8 mouse cellular contexts compared by ENCODE assay signal in genomic region chr5:28317917-28318267, GRCm38 (mm10). TPM values are rescaled to one million over a fixed set of nuclear protein-coding genes. Genes with fewer than 3 reads are reported as not detected.
DNase-seq lines count a peak whose midpoint lies in the region; ATAC-seq and TF ChIP-seq lines count a peak whose summit lies in the region.

No protein-coding gene starts in this region.

- peak overlapping the region; percentile 77 for H3K4me2 ChIP-seq in forebrain, embryonic 14.5 days (ENCODE audit: low read length)
- H3K4me2 ChIP-seq in liver, embryonic 12.5 days = peak overlapping the region; percentile 79
- H3K4me2 ChIP-seq in stomach, postnatal 0 days (replicated peaks; ENCODE audit: low read depth) = peak overlapping the region; percentile 76

- ATAC-seq in forebrain, embryonic 14.5 days = no peak
- no peak for ATAC-seq in liver, embryonic 12.5 days
- no peak for ATAC-seq in stomach, postnatal 0 days (ENCODE audit: low FRiP score, low TSS enrichment)

- 9% methylated on average over 3 of the region's 3 CpGs for WGBS in heart, embryonic 10.5 days
- WGBS in forebrain, embryonic 14.5 days = 13% methylated on average over 3 of the region's 3 CpGs
- WGBS in liver, embryonic 12.5 days (ENCODE audit: insufficient replicate concordance) = 6% methylated on average over 3 of the region's 3 CpGs
- WGBS in stomach, postnatal 0 days = 4% methylated on average over 3 of the region's 3 CpGs

- H3K27ac ChIP-seq in heart, embryonic 10.5 days = peak overlapping the region; percentile 100
- no peak overlapping the region for H3K27ac ChIP-seq in ES-E14 (ENCODE audit: insufficient read depth, low read depth, low read length, poor library complexity, severe bottlenecking)
- no peak overlapping the region for H3K27ac ChIP-seq in forebrain, embryonic 14.5 days (ENCODE audit: low read depth, low read length)
- no peak overlapping the region; the same call in 1 of the 2 replicates for H3K27ac ChIP-seq in liver, embryonic 12.5 days
- H3K27ac ChIP-seq in stomach, postnatal 0 days (replicated peaks) = no peak overlapping the region

- intact Hi-C loops in heart, postnatal 36 days (cut with DNase I) = loop anchor here (10.0 kb wide), 1 partner anchor 1247 kb away; the partner anchor contains the start of gene Ube3c

- no peak for TF ChIP-seq EP300 in stomach, postnatal 0 days (optimal IDR thresholded peaks at IDR 0.05)

- peak overlapping the region; percentile 98 for H3K4me3 ChIP-seq in heart, embryonic 10.5 days
- peak overlapping the region; percentile 83 to 97 for H3K4me3 ChIP-seq in ES-E14 (ENCODE audit: insufficient read depth in 1 of 2, low read depth in 1 of 2, low read length in 2 of 2, poor library complexity in 1 of 2, severe bottlenecking in 1 of 2)
- H3K4me3 ChIP-seq in forebrain, embryonic 14.5 days (ENCODE audit: low read depth, low read length) = peak overlapping the region; percentile 96
- peak overlapping the region; percentile 100 for H3K4me3 ChIP-seq in liver, embryonic 12.5 days
- H3K4me3 ChIP-seq in stomach, postnatal 0 days (ENCODE audit: low read depth, low read length) = peak overlapping the region; percentile 75

- DNase-seq in heart, embryonic 10.5 days (ENCODE audit: low spot score) = peak; percentile 60
- no peak for DNase-seq in heart, postnatal 36 days
- DNase-seq in ES-E14 (ENCODE audit: low read depth, low spot score) = no peak
- no peak for DNase-seq in forebrain, embryonic 14.5 days (ENCODE audit: low spot score)
- no peak for DNase-seq in stomach, postnatal 0 days (ENCODE audit: low spot score)
- DNase-seq in adrenal gland, postnatal 14 days = no peak
- no peak for DNase-seq in adrenal gland, postnatal 25 days

- peak overlapping the region; percentile 51; the same call in 1 of the 2 replicates for H3K9ac ChIP-seq in ES-E14 (ENCODE audit: insufficient read depth, low read depth, low read length, poor library complexity, severe bottlenecking)
- H3K9ac ChIP-seq in forebrain, embryonic 14.5 days (ENCODE audit: low read length) = peak overlapping the region; percentile 100
- peak overlapping the region; percentile 100 for H3K9ac ChIP-seq in liver, embryonic 12.5 days
- peak overlapping the region; percentile 100 for H3K9ac ChIP-seq in stomach, postnatal 0 days (ENCODE audit: low read length)

- no peaks in the 10 kb centered on the region for H3K27me3 ChIP-seq in heart, embryonic 10.5 days (ENCODE audit: insufficient read depth, poor library complexity, severe bottlenecking)
- no peaks in the 10 kb centered on the region for H3K27me3 ChIP-seq in forebrain, embryonic 14.5 days (replicated peaks; ENCODE audit: control insufficient read depth, insufficient read depth, low read length)
- H3K27me3 ChIP-seq in liver, embryonic 12.5 days (replicated peaks) = no peaks in the 10 kb centered on the region
- no peaks in the 10 kb centered on the region for H3K27me3 ChIP-seq in stomach, postnatal 0 days (ENCODE audit: control insufficient read depth, insufficient read depth, low read length)

- no peak for TF ChIP-seq CTCF in stomach, postnatal 0 days (IDR thresholded peaks at IDR 0.05; ENCODE audit: low read depth)

- in situ Hi-C loops in ES-E14 (cut with MboI; ENCODE audit: low sequenced_read_pairs in 2 of 2, unreplicated experiment in 2 of 2) = no loop called here

- peaks cover 17% of the 10 kb centered on the region for H3K4me1 ChIP-seq in heart, embryonic 10.5 days
- peaks cover 2 to 4% of the 10 kb centered on the region in 2 experiments; a peak in 2 of 4 replicates for H3K4me1 ChIP-seq in ES-E14 (ENCODE audit: control insufficient read depth in 2 of 2, insufficient read depth in 2 of 2, low read length in 2 of 2, poor library complexity in 1 of 2)
- H3K4me1 ChIP-seq in forebrain, embryonic 14.5 days (ENCODE audit: control insufficient read depth, insufficient read depth, low read length) = peaks cover 14% of the 10 kb centered on the region
- H3K4me1 ChIP-seq in liver, embryonic 12.5 days = peaks cover 47% of the 10 kb centered on the region
- peaks cover 6% of the 10 kb centered on the region; the same call in 1 of the 2 replicates for H3K4me1 ChIP-seq in stomach, postnatal 0 days (replicated peaks; ENCODE audit: control insufficient read depth, insufficient read depth)

- no peaks in the 10 kb centered on the region for H3K36me3 ChIP-seq in heart, embryonic 10.5 days
- no peaks in the 10 kb centered on the region for H3K36me3 ChIP-seq in ES-E14 (ENCODE audit: control insufficient read depth, insufficient read depth, low read length, poor library complexity, severe bottlenecking)
- no peaks in the 10 kb centered on the region for H3K36me3 ChIP-seq in forebrain, embryonic 14.5 days (ENCODE audit: control insufficient read depth, insufficient read depth, low read length)
- H3K36me3 ChIP-seq in liver, embryonic 12.5 days = peaks cover 18% of the 10 kb centered on the region; the same call in 1 of the 2 replicates
- H3K36me3 ChIP-seq in stomach, postnatal 0 days (ENCODE audit: control insufficient read depth, insufficient read depth, low read length) = no peaks in the 10 kb centered on the region

- no peaks in the 10 kb centered on the region for H3K9me3 ChIP-seq in heart, embryonic 10.5 days
- H3K9me3 ChIP-seq in ES-E14 (ENCODE audit: control insufficient read depth, insufficient read depth, low read depth, low read length) = no peaks in the 10 kb centered on the region
- no peaks in the 10 kb centered on the region for H3K9me3 ChIP-seq in forebrain, embryonic 14.5 days (replicated peaks; ENCODE audit: control insufficient read depth, low read length)
- H3K9me3 ChIP-seq in liver, embryonic 12.5 days (replicated peaks) = no peaks in the 10 kb centered on the region
- H3K9me3 ChIP-seq in stomach, postnatal 0 days (ENCODE audit: control insufficient read depth, low read length) = no peaks in the 10 kb centered on the region

TF ChIP-seq in ES-E14, 5 proteins besides CTCF, POLR2A, EP300 and RAD21:
- TF ChIP-seq CHD2 (IDR thresholded peaks at IDR 0.05; ENCODE audit: low read depth, low read length) (no peak), HCFC1 (IDR thresholded peaks at IDR 0.05; ENCODE audit: borderline replicate concordance, insufficient read depth, low read length) (no peak), MAFK (IDR thresholded peaks at IDR 0.05; ENCODE audit: insufficient read depth, low read depth, low read length) (no peak)

RNA-seq across cellular contexts. Expression of gene Rbm33, which starts 1.0 kb away (rescaled TPM):
- polyA plus RNA-seq in heart, embryonic 10.5 days (2016; fragmentation: Nextera tagmentation; extraction: Ambion mirVana) = 9.6 and 9.9 TPM in 2 replicates
- 10 to 100 TPM; 39.8 to 40.2 TPM for total RNA-seq in heart, postnatal 36 days (2021)
- 21.2 and 27.7 TPM in 2 replicates for total RNA-seq in ES-E14 (2012; rRNA removed)
- polyA plus RNA-seq in forebrain, embryonic 14.5 days (2014; fragmentation: Nextera tagmentation; extraction: Ambion mirVana) = 21.4 and 21.7 TPM in 2 replicates
- 10.7 and 11.7 TPM in 2 replicates for polyA plus RNA-seq in liver, embryonic 12.5 days (2016; fragmentation: Nextera tagmentation; extraction: Ambion mirVana)
- polyA plus RNA-seq in stomach, postnatal 0 days (2015; fragmentation: Nextera tagmentation; extraction: Ambion mirVana) = 4.6 and 4.7 TPM in 2 replicates
- 44.0 and 53.9 TPM in 2 replicates for total RNA-seq in adrenal gland, postnatal 14 days (2021)
- total RNA-seq in adrenal gland, postnatal 25 days (2021) = 43.4 and 54.4 TPM in 2 replicates
